Mouse (Mus musculus): ENCODE data around the gene Acbd6. TPM values are rescaled to one million over a fixed set of nuclear protein-coding genes. Genes with fewer than 3 reads are reported as not detected.

The Acbd6 gene
- 5.6 and 11.0 TPM in 2 replicates for total RNA-seq (2015; ENCODE audit: low replicate concordance)
- total RNA-seq (2017; ENCODE audit: low replicate concordance), result 4.0 and 11.7 TPM in 2 replicates

- peak; percentile 80 for ATAC-seq (replicated peaks; ENCODE audit: low FRiP score, poor library complexity, severe bottlenecking)
Measured at GRCm38 (mm10) chr1:155558012-155558842, at the start of gene Acbd6. TSS of gene Acbd6 (plus strand) at chr1:155558120.

DNA sequence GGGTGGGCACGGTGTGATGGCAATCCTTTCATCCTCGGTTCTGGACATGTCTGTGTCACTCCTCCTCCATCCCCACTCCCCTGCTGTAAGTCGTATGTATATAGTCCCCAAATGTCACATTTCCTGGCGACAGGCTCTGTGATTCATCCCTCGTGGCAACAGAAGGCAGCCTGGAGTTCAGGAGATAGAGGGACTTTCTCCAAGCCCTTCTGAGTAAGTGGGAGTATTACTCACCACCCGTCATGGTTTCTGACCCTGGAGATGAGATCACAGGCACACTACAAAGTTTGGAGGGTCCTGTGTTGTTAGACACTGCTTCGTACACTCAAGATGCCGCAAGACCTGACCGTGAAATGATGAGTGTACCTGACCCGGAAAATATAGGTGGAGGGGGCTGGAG is 47.7 kb upstream of the Acbd6 start:
- no peak for ATAC-seq (replicated peaks; ENCODE audit: low FRiP score, poor library complexity, severe bottlenecking)

DNA sequence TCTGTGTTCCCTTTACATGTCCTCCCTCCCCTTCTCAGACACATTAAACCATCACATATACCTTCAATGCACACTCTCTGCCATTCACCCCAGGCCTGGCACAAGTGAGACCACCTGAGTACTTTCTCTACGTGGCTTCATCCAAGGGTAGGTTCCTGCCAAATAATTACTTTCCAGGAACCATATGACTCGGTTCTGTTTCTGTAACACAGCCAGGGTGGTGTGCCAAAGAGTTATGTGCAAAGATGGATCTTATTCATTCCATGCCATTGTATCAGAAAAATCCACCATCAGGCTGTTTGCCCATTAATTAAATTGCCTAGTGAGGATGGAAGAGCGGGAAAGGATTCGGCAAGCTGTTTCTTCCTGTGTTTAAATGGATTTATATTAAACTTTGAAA is 42.1 kb upstream of the Acbd6 start:
- no peak for ATAC-seq (replicated peaks; ENCODE audit: low FRiP score, poor library complexity, severe bottlenecking)

- 0 out of 2 replicates have a peak, but pooled peaks have one; percentile 64 for ATAC-seq (replicated peaks; ENCODE audit: low FRiP score, poor library complexity, severe bottlenecking)
Measured at GRCm38 (mm10) chr1:155516594-155516993, 41.3 kb upstream of the Acbd6 start.

DNA sequence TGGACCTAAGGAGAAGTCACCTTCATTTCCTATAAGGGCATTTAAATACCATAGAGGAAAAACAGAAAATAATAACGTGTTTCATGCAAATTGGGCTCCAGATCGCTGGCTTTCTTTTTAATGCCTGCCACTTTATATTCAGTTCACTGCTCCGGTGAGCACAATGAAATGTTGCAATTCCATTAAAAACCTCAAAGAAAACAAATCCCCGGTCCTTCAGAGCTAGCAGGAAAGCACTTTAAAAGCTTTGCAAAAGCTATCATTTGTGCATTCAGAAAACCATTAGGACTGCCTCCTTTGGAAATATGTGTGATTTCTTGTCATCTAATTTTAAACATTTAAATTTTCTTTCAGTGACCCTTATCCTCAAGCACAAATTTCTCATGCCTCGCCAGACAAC is 40.9 kb upstream of the Acbd6 start:
- no peak for ATAC-seq (replicated peaks; ENCODE audit: low FRiP score, poor library complexity, severe bottlenecking)

- no peak for ATAC-seq (replicated peaks; ENCODE audit: low FRiP score, poor library complexity, severe bottlenecking)
Measured at GRCm38 (mm10) chr1:155520285-155520684, 37.6 kb upstream of the Acbd6 start.

DNA sequence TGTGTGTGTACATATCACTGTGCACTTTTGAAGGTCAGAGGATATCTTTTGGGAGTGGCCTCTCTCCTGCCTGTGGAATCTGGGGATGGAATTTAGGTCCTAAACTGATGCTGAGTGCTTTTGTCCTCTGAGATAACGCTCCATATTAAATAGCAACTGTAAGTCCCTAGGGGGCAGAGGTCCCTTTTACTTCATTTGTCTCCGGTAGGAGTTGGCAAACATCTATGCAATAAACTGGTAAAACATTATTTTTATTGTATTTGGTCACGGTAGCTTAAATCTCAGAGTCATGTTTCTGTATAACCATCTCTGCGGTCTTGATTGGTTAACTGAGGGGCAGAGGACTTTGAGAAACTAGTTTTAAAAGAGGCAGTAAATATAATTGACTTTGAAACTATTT is 35.4 kb upstream of the Acbd6 start:
- ATAC-seq (replicated peaks; ENCODE audit: low FRiP score, poor library complexity, severe bottlenecking), result no peak

- ATAC-seq (replicated peaks; ENCODE audit: low FRiP score, poor library complexity, severe bottlenecking), result no peak
Measured at GRCm38 (mm10) chr1:155526176-155526575, 31.7 kb upstream of the Acbd6 start.

- ATAC-seq (replicated peaks; ENCODE audit: low FRiP score, poor library complexity, severe bottlenecking), result no peak
Measured at GRCm38 (mm10) chr1:155527027-155527786, 30.7 kb upstream of the Acbd6 start.

DNA sequence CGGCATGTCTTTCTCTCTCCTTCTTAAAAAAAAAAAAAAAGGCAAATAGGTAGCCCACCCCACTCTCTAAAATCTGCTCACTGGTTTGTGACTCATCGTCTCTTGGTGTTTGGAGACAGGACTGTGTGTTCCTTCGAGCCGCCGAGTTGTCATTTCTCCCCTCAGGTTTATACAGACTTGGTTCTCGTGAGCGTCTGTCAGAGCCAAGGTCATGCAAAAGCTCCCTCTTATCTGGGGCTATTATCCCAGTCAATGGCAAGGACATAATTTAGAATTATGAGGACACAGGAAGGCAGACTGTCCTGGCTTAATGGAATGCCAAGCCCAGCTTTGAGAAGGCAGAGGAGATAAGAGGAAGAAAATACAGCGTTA is 30.1 kb upstream of the Acbd6 start:
- ATAC-seq (replicated peaks; ENCODE audit: low FRiP score, poor library complexity, severe bottlenecking), result no peak

- no peak for ATAC-seq (replicated peaks; ENCODE audit: low FRiP score, poor library complexity, severe bottlenecking)
Measured at GRCm38 (mm10) chr1:155528405-155529119, 29.4 kb upstream of the Acbd6 start.

DNA sequence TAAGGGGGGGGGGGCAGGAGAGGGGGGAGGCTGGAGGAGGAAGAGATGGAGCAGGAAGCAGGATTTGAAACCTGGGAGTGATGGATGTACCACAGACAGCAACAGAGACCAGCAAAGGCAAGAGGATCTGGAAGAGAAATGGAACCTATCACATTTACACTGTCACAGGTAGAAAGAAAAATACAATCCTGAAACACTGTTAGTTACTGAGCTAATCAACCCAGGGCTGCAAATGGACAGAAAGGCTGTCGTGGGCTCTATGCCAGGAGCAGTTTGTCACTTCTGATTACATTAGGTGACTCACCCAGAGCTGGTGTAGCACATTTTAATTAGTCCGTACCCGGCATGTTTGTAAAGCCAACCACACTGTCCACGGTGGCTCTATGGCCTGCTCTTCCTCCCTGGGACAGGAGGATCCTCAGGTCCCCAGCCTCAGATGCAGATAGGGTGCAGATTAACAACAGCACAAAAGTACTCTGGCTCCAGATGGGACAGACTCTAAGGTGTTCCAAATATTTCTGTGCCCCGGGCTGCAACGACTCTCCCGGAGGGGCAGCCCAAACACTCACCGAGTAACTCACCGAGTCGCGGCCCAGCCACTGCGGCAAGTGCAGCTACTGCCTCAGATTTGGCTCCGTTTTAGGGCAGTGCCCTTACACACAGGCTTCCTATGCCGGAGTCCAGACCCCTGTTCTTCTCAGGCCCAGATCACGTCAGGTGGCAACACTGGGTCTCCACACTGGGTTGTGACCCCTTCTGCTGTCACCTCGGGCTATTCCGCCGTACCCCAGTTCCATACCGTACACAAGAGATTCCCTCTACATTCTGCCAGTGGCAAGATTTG is 28.6 kb upstream of the Acbd6 start:
- ATAC-seq (replicated peaks; ENCODE audit: low FRiP score, poor library complexity, severe bottlenecking), result no peak

DNA sequence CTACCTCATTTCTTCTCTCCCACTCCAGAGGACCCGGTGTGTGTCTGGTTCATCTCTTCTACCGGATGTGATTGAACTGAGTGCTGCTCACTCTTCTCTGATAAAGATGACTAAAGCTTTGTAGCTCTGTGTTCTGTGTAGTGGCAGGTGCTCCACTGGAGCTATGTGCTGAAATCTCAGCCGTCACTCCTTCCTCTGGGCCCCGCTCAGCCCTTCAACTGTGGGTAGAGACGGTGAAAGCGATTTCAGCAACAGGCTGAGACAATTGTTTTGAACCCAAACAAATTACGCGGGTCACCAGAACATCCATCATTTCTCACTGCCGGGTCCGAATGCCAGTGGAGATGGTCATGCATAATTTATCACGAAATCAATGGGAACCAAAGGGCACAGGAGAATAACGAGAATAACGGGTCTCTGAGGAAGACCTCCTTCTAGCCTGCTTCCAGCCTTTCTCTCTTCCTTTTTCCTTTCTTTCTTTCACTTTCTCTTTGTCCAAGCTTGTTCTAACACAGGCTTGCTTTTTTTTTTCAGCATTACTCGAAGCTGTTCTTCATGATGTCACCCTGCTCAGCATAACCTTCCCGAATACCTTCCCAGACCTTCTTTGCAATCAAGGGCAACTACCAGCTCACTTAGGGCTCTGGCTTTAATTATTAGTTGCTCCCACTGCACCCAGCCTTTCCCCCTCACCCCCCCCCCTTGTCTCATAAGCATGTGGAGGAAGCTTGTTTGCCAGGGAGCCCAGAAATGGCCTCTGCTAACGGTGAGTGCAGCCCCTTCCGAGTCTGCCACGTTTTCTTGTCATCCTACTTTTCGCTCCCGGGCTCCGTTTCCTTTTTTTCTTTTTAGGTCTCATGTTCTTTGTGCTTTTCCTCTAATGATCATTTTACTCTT is 27.1 kb upstream of the Acbd6 start:
- ATAC-seq (replicated peaks; ENCODE audit: low FRiP score, poor library complexity, severe bottlenecking), result no peak

GRCm38 (mm10) chr1:155532396-155532795 is 25.5 kb upstream of the Acbd6 start:
- no peak for ATAC-seq (replicated peaks; ENCODE audit: low FRiP score, poor library complexity, severe bottlenecking)

GRCm38 (mm10) chr1:155532833-155533688 is 24.9 kb upstream of the Acbd6 start:
- no peak for ATAC-seq (replicated peaks; ENCODE audit: low FRiP score, poor library complexity, severe bottlenecking)

- no peak for ATAC-seq (replicated peaks; ENCODE audit: low FRiP score, poor library complexity, severe bottlenecking)
Measured at GRCm38 (mm10) chr1:155533689-155533965, 24.3 kb upstream of the Acbd6 start.

- no peak for ATAC-seq (replicated peaks; ENCODE audit: low FRiP score, poor library complexity, severe bottlenecking)
Measured at GRCm38 (mm10) chr1:155537005-155537642, 20.8 kb upstream of the Acbd6 start.

All from erythroblast, adult 5-6 weeks (primary cell).